Mouse (Mus musculus): Measurements from ENCODE around the gene Fam83c.
"Not testable (repeated sequence)": the region's sequence is repeated elsewhere in the genome, so short reads cannot be mapped to it uniquely, and the experiment has no call there.

Fam83c gene

DNA sequence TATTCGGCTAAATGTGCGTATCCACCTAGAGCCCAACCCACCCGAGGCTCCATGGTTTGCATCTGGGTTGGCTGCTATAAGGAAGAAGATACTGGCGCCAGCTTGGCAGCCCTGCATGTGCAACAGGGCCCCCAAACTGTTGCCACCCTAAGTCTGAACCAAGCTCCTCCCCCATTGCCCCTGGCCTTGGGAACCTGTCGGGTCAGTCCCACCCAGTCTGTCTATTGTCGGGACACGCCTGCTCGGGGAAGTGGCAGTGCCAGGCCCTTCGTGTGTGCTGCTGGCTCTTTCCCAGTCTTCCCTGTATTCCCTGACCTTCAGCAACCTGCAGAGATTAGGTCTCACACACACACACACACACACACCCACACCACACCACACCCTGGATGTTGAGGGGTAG is at the start of gene Fam83c:
Gene Fam83c, minus strand, starts transcription at position 123 of the 400 bp plus-strand sequence.
- DNase-seq (ENCODE audit: low read depth, low spot score) = no peak

DNA sequence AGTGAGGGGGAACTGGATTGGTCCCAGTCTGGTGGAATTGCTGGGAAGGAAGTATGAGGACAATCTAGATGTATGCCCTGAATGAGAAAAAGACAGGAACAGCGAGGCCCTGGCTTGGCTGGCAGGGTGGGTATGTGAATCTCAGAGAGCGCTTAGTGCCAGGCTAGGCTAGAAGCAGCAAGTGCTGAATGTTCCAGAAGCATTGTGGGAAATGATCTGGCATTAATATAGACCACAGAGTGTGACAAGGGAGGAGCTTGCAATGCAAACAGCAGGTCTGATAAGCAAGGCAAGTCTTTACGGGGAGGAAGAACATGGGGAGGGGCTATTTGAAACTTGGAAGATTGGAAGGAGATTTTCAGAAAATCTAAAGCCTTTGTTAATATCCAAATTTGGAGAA is 47.4 kb upstream of the Fam83c start:
- no peak for DNase-seq (ENCODE audit: low read depth, low spot score)

DNA sequence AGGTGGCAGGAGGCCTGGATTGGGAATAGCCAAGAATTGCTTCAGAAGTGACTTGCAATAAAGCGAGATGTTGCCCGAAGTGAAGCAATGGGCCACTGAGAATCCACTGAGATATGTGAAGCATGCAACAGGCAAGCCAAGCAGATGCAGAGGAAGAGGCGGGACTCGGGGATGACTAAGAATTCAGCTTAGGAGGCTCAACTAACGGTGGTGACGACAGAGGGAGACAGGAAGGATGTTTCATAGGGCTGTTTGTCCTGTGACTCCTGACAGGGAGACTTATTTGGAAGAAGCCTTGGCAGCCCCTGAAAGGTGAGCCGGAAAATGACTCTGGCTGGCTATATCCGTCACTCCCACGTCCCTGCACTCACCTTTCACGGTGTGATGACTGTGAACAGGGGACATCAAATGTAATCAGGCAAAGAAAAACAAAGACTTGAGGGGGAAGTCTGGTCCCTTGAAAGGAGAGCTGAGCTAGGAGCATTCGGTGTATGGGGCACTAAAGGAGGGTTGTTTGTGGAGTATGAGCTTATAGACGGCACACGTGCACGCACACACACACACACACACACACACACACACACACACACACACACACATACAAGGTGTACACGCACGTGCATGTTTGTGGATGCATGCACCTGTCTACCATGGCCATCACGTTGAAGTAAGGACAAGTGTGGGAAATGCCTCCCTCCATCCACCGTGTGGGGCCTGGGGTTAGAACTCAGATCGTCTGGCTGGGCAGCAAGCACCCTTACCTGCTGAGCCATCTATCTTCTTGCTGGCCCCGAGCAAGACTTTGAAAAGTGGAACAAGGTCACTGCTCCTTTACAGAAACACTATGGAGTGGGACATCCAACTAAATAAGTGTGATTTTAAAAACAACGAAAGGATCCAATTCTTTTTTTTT is 44.6 kb upstream of the Fam83c start:
- no peak for DNase-seq (ENCODE audit: low read depth, low spot score)

DNA sequence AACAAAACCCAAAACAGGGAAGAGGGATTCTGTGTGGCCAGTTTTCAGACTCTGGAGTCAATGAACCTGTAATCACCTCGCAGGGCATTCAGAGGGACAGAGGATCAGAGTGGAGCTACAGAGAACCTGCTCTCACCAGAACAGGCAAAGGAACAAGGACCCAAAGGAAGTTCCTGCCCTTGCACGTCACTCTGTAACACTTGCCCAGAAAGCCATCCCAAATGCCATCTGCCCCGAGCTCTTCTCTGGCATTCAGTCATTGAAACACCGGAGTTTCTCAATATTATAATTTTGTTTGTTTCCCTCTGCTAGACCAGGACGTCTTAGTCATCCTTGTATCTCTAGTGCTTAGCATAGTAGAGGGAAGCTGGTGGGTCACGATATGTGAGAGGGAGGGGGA is 39.0 kb upstream of the Fam83c start:
- DNase-seq (ENCODE audit: low read depth, low spot score) = no peak

GRCm38 (mm10) chr2:155872930-155873507 is 38.4 kb upstream of the Fam83c start:
- DNase-seq (ENCODE audit: low read depth, low spot score) = no peak

GRCm38 (mm10) chr2:155872486-155872885 is 37.8 kb upstream of the Fam83c start:
- DNase-seq (ENCODE audit: low read depth, low spot score) = no peak

- DNase-seq (ENCODE audit: low read depth, low spot score) = no peak
Observed at GRCm38 (mm10) chr2:155869772-155870171, 35.1 kb upstream of the Fam83c start.

- DNase-seq (ENCODE audit: low read depth, low spot score) = no peak
Observed at GRCm38 (mm10) chr2:155868320-155868719, 33.7 kb upstream of the Fam83c start.

- DNase-seq (ENCODE audit: low read depth, low spot score) = no peak
Observed at GRCm38 (mm10) chr2:155863301-155863867, 28.7 kb upstream of the Fam83c start.

DNA sequence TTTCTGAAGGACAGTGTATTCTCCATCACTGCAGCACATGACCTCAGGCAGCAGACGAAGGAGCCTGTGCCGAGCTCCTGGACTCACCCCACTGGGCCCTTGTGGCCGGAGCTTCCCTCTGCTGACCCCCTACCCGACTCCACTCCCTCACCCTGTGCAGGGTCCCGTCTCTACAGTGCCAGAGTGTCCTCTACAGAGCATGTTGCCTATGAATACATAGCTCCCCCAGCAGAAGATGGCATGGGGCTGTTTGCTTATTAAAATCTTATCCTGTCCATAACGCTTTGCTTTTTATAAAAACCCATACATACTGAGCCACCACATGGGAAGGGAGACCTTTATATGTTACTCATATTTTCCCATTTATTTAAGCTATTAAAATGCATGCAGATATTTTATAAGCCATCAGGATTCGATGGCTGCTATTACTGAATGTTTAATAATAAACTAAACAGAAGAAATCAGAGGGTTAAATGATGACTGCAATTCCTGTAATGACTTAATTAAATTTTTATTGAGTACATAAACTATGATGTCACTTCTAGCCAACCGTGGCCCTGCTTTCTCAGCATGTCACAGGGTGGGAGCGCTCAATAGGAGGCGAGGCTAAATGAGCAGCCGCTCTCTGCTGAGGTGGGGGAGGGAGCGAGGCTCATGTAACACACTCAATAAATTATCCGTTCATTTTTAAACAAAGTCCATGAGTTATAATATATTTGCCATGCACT is 28.1 kb upstream of the Fam83c start:
- no peak for DNase-seq (ENCODE audit: low read depth, low spot score)

GRCm38 (mm10) chr2:155861581-155861980 is 26.9 kb upstream of the Fam83c start:
- no peak for DNase-seq (ENCODE audit: low read depth, low spot score)

- no peak for DNase-seq (ENCODE audit: low read depth, low spot score)
Observed at GRCm38 (mm10) chr2:155860102-155860501, 25.4 kb upstream of the Fam83c start.

DNA sequence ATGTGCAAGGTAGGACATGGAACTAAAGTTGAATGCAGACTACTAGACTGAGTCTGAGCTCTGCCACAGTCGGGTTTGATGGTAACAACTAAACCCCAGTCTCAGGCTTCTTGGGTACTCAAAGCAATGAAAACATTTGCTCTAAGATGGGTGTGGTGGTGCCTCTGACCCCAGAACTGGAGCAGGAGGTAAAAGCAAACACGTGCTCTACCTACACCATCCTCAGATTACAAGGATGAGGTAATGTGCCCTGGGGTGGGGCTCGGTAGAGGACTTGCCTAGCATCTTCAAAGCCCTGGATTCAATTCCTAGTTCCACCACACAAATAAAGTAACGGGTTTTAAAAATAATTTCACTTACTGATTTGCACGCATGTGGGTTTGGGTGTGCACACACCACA is 17.9 kb upstream of the Fam83c start:
- no peak for DNase-seq (ENCODE audit: low read depth, low spot score)

- DNase-seq (ENCODE audit: low read depth, low spot score) = no peak
Observed at GRCm38 (mm10) chr2:155850120-155850519, 15.5 kb upstream of the Fam83c start.

DNA sequence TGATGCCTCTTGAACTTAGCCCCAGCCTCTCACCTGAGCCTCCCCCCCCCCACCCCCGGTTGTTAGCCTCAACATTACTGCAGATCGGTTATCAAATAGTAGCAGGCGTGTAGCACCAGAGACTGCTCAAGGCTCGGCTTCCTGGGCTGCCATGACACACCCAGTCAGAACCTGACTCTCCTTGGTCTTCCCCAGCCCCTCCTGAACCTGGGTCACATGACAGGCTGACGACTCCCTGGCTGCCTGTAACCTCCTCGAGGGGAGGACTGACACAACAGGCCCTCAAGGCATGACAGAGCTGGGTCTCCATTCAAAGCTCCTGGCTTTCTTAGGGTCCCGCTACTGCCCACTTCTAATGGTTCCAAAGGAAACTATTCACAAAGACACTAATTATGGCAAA is 14.8 kb upstream of the Fam83c start:
- no peak for DNase-seq (ENCODE audit: low read depth, low spot score)

- peak; percentile 64 for DNase-seq (ENCODE audit: low read depth, low spot score)
Observed at GRCm38 (mm10) chr2:155848291-155848690, 13.6 kb upstream of the Fam83c start.

GRCm38 (mm10) chr2:155846930-155847329 is 12.3 kb upstream of the Fam83c start:
- no peak for DNase-seq (ENCODE audit: low read depth, low spot score)

DNA sequence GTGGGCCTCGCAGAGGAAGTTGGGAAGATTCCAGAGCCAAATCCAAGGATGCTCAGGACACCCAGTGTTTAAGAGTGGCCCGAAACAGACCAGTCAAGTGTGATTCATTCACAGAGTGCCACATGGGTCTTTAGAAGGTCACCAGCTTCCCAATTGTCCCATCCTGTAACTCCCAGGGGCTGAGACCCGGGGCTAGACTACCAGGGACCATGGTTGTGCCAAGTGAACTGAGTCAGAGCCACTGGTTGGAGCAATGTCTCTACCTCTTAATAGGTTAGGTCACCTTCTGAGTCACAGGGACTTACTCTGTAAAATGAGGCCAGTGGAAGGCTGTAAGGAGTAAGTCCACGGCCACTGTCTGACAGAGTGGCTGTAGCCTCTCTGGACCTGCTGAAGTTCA is 4.3 kb upstream of the Fam83c start:
- no peak for DNase-seq (ENCODE audit: low read depth, low spot score)

DNA sequence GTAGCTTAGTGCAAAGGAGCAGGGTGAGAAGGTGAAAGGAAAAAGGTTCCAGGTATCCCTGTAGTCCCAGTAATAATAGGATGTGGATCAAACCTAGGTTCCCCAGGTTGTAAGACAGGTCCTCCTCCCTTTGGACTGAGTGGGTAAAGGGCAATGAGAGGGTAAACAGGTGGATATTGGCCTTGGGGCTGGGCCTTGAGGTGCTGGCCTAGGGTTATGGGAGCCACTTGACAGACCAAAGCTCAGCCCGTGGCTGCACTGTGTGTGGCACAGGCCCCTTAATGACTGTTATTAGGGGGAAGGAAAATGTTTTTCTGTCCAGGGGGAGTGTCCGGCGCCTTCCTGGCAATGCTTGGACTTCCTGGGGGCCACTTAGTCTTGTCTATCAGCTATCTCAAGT is 3.3 kb upstream of the Fam83c start:
- no peak for DNase-seq (ENCODE audit: low read depth, low spot score)

DNA sequence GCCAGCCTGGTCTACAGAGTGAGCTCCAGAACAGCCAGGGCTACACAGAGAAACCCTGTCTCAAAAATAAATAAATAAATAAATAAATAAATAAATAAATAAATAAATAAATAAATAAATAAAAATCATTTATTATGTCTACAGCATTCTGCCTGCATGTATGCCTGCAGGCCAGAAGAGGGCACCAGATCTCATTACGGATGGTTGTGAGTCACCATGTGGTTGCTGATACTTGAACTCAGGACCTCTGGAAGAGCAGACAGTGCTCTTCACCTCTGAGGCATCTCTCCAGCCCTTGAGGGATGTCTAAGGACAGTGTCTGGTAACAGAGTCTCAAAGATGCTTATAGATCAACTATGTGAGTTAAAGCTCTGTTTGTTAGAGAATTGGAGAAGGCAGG is 2.6 kb downstream of the Fam83c start:
- not testable (repeated sequence) for DNase-seq (ENCODE audit: low read depth, low spot score)

DNA sequence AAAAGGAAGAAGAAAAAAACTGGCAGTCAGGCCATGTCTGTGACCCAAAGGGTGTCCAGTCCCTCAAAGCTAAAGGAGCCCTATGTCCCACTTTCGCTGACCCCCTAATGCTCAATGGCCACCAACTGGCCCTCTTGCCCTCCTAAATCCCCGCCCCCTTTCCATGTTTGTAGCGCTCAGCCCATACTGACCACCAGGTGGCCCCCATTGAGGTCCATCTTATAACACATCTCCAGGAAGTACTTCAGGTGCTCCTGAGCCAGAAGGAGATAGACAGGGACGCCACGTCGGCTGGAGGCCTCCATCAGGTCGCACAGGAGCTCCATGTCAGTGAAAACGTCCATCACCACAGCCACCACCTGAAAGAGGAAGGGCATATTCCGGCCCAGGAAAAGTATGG is 3.4 kb downstream of the Fam83c start:
- DNase-seq (ENCODE audit: low read depth, low spot score) = no peak

DNA sequence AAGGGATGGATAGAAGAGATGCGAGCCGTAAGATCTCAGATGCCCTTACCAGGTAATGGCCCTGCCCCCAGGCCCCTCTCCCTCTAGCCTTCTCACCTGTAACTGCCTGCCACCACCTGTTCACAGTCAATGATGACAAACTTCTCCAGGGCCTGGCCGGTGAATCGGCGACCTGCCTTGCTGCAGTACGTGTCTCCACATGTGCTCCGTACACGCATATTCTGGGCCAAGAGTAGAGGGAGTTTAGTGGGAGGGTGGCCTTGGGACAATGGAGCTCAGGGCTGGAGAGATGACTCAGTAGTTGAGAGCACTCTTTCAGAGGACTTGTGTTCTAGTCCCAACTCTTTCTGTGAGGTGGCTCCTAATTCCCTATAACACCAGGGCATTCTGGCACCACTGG is 3.8 kb downstream of the Fam83c start:
- DNase-seq (ENCODE audit: low read depth, low spot score) = no peak
